Mouse (Mus musculus): ENCODE measurements around the gene Frmd8.
"Not testable (repeated sequence)": the region's sequence is repeated elsewhere in the genome, so short reads cannot be mapped to it uniquely, and the experiment has no call there.

Frmd8 gene

DNA sequence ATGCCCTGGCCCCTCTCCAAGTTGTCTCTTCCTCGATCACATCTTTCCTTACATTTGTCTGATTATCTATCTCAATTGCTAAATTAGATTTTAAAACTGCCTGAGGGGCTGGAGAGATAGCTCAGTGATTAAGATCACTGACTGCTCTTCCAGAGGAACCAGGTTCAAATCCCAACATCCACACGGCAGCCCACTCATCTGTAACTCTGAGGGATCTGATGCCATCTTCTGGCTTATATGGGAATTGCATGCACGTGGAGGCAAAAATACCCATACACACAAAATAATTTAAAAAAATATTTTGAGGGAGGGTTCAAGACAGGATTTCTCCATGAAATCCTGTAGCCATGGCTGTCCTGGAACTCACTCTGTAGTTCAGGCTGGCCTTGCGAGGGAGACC, 10.8 kb upstream of the Frmd8 start:
- DNase-seq (ENCODE audit: low spot score): no peak

DNA sequence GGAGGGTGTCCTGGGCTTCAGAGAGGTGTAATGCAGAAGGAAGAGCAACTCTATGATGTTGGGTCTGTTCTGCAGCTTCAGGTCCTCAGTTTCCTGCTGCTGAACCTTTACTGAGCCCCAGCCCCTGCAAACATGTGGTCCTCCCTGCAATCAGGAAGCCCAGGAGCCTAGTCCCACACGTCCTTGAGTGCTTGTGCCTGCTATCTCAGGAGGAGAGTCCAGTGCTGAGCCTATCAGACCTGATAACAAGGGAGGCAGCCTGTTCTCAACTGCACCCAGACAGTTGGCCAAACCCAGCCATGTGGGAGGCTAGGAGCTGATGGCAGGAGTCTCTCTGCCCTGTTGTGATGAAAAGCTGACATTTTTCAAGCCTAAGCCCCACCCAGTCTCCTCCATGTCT, 8.9 kb upstream of the Frmd8 start:
- no peak for DNase-seq (ENCODE audit: low spot score)

DNA sequence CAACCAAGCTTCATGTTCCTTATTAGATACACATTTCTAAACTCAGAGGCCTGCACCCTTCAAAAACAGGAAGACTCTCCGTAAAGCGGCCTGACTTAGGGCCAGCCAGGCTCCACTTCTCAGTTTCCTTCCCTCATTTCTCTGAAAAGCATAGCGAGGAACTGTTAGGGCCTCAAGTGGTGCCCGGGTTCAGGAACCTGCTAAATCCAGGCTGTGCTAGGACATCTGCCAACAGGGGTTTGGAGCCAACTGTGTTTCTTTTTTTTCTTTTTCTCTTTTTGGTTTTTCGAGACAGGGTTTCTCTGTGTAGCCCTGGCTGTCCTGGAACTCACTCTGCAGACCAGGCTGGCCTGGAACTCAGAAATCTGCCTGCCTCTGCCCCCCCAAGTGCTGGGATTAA, 7.0 kb upstream of the Frmd8 start:
- DNase-seq (ENCODE audit: low spot score): not testable (repeated sequence)

DNA sequence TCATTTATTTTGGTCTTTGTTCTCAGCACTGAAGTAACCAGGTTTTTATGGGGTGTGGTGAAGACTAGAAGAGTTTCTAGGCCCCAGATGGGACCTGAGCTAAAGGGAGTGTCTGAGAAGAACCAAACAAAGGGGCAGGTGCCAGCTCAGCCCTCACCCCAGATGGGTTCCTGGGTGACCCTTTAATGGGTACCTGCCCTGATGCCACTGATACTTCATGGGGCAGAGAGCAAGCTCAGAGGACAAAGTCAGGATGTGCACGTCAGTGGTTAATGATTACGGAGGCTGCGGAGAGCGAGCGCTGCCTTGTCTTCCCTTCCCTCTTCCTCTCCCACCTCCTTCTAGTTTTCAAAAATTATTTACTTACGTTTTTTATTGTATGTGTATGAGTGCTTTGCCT, 6.1 kb upstream of the Frmd8 start:
- DNase-seq (ENCODE audit: low spot score): no peak

DNA sequence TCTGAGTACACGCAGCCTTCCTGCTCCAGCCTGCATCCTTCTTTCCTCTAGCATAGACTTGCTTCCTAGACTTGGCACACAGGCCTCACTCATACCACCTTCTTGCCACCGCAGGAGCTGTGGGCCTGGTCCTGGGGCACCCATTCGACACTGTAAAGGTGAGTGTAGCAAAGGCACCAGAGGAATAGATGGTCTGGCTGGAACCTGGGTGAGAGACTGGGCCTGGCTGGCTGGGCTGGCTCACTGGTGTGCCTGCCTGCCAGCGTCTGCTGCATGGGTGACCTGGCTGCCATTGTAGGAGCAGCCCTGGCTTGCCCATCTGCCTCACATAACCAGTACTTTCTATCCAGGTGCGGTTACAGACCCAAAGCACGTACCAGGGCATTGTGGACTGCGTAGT, 4.7 kb upstream of the Frmd8 start:
- no peak for DNase-seq (ENCODE audit: low spot score)

DNA sequence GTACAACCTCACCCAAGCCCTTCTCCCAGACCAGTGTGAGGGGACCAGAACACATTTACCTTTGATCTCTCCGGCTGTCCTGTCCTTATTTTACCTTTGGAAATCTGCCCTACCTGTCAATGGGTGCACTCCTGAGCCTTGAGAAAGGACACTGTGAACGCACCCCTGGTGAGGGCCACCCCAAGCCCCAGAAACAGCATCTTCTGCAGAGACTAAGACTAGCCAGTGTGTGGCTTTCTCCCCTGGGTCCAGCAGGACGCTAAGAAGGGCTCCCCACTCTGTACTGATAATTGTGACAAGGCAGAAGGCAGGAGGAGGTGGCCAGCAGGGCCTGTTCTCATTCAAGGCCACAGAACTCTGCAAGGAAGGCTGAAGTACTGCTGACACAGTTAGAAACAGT, 3.8 kb upstream of the Frmd8 start:
- no peak for DNase-seq (ENCODE audit: low spot score)

DNA sequence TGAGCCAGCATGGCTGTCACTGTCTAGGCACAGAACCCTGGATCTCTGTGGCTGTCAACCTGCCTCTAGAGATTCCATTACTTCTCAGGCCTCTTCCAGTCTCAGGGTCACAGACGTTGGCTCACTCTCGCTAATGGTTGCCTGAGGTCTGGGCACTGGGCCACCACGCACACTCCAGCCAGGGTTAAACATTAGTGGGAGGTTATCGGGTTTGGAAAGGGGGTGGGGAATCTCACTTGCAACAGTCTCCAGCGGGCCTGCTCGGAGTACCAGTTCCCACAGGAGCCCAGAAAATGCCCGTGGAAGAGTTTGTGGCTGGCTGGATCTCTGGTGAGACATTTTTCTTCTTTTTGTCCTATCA, 3.3 kb upstream of the Frmd8 start:
- DNase-seq (ENCODE audit: low spot score): no peak

DNA sequence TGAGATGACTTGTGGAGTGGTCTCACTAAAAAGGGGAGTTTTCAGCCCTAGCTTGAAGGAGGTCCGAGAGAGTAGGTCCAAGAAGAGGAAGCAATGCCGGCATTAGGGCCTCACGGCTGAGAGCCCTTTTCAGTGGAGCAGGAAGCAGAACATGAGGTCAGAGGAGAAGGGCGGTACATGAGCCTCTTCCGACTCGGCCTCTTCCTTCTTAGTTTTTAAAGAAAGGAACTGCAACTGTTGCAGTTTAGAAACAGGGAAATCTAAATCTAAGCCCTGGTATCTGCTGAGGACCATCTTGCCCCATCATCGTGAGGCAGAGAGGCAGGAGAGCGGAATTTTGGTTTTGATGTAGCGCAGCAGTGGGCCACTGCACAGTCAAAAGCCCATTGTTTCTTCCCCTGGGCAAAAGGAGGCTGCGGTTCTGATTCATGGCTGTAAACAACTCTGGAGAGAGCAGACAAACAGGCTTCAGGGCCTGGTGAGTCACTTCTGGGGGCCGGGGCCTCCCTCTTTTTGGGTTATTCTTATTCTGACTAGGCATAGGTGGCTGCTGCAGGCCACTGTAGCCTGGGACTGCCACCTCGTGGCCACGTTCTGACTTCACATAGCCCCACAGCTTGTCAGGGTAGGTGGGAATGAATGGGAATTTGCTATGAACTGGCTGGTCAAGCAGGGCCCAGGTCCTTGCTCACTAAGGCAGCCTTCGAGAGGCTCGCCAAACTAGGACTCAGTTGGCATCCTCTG, 2.7 kb upstream of the Frmd8 start, which contains the start of gene Slc25a45:
Gene Slc25a45 (plus strand): TSS at position 191 of the 744 bp plus-strand sequence.
- DNase-seq (ENCODE audit: low spot score): peak; percentile 84

DNA sequence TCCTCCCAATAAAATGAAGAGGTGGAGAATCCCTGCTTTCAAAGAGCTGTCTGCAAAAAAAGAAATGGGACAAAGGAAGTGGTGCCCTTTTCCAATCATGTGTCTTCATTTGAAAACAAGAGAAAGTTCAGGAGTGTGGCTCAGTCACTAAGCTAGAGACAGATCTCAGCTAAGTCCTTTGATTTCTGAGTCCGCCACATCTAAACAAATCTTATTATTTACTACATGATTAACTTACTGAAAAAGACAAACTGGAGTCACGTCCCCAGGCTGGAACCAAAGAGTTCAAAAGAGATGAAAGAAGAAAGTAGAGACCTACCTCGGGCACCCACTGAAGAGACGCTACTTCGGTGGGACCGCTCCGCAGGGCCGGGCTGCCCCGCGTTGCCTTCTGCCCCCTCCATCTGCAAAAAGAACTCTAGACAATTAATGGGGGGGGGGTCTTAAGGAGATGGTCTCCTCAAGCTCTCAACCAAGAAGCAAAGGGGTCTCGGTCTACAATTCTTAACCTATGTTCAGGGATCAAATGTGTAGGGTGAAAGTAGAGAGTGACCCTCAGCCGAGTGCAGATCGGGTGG, 594 bp downstream of the Frmd8 start:
- no peak for DNase-seq (ENCODE audit: low spot score)

DNA sequence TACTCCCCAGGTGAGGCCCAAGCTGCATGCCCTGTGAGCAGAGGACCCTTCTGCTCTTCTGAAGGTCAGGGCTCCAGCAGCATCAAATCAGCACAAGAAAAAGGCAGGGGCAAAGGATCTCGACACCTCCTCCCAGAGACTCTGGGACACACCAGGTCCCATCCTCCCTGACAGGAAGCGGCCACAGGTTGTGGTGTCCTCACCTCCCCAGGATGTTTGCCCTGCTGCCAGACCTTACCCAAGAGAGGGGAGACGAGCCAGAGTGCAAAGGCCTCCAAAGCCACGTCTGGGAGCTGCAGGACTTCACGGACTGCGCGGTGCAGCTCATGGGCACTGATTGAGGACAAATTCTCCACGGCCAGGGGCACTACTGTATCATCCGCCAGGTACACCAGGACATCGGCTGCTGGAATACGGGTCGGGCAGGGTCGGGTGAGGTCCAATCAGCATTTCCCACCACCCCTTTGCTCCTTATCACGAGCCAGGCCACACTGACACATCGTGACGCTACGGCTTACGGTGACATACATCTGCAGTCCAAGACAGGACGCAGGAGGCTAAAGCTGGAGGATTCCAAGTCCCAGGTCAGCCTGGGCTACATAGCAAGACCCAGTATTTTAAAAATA, 2.0 kb downstream of the Frmd8 start:
- peak; percentile 39 for DNase-seq (ENCODE audit: low spot score)

DNA sequence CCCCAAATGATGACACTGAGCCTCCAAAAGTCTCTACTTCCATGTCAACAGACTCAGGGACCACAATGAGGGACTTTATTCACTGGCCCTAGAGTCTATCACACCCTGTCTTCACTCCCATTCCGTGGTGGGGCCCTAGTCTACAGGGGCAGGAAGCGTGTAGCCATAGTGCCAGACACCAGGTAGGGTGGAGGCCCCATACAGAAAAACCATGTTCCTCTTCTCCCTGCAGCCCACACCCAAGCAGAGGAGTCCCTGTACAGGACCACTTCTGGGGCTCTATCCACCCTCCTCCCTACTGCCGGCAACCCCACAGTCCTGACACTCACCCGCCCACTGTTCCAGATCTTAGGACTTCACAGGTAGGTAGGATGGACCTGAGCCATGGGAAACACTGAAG, 2.5 kb downstream of the Frmd8 start:
- DNase-seq (ENCODE audit: low spot score): peak; percentile 22

DNA sequence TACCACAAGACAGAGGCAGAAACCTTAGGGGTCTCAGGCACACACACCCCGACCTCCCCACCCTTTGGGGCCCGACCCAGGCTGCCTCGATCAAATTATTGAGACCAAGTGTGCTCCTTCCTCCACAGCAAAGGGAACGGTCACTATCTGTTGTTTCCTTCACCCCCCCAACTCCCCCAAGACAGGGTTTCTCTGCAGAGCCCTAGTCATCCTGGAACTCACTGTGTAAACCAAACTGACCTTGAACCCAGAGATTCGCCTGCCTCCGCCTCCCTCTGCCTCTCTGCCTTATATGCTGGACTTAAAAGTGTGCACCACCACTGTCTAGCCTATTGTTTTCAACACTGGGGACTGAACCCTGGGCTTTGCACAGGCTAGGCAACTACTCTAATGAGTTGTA, 3.4 kb downstream of the Frmd8 start:
- DNase-seq (ENCODE audit: low spot score): no peak

DNA sequence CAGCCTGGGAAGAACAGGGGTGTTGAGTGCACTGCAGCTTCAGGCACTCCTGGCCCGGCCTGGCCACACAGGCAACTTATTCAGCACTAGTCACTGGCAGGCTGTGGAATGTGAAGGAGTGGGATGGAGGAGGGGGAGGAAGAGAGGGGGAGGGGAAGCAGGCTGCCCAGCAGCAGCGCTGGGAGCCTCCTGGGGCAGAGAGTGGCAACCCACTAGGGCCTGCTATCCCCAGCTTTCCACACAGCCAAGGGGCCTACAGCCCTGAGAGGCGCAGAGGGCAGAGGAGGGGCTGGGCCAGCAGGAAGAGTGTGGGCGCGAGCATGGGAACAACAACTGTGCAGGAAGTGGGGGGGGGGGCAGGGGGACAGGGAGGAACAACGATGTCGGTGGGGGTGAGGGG, 3.8 kb downstream of the Frmd8 start:
- DNase-seq (ENCODE audit: low spot score): peak; percentile 41

DNA sequence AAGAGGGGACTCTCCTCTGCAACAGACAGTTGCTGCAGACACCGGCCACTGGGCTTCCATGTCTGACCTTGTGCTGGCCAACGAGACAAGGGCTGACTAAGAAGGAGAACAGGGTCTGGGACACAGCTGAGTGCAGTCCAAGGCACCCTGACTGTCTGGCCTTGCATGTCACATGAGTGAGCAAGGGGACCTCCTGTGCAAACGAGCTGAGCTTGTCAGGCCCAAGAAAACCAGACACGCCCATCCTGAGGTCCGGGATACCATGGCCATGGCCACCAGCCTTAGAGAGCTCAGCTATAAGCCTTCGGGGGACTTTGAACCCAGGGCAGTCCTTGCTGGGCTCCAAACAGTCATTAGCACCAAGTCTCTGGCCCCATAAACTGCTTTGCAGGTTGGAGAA, 7.0 kb downstream of the Frmd8 start:
- DNase-seq (ENCODE audit: low spot score): no peak

DNA sequence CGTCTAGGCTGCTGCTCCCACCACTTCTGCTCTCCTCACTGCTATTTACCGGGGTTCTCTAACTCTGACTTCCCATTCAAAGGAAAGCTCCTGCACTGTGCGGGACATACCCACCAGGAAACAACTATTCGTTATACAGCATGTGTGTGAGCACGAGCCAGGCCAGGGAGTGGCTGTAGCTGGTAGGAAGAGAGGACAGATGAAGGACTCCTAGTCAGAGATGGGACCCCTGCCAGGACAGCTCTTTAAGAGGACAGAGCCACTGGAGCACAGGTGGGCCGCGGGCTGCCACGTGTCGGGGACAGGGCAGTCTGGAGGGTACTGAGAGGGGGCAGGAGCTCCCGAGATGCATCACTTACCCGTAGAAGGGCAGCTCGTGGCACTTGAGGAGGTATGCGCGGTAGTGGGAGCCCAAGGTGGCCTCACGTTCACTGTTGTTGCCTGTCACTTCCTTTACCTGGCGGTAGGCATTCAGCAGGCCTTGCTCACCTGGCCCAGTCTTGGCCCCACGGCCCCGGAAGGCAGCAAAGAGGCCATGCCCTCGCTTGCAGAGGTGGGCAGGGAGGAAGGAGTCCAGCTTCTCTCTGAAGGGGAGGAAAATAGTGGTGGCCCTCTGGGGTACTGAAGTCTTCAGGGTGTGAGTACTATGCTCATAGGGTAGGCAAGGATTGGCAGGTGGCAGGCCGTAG, 10.2 kb downstream of the Frmd8 start:
- DNase-seq (ENCODE audit: low spot score): no peak

DNA sequence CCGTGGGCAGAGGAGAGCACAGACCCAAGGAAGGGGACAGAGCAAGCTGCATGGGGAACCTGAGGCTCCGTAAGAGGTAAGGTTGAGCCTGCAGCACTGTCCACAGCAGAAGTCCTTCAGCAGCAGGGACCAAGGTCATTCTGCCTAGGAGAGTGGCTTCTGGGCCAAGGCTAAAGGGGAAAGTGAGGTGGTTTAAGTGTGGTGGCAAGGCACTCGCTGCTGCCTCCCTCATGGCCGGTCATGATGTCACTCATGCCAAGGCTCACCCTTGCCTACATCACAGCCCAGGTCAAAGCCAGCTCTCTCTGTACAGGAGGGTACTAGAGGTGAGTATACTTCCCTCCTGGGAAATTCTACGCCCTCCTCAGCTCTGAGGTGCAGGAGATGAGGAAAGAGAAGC, 11.3 kb downstream of the Frmd8 start:
- DNase-seq (ENCODE audit: low spot score): no peak

DNA sequence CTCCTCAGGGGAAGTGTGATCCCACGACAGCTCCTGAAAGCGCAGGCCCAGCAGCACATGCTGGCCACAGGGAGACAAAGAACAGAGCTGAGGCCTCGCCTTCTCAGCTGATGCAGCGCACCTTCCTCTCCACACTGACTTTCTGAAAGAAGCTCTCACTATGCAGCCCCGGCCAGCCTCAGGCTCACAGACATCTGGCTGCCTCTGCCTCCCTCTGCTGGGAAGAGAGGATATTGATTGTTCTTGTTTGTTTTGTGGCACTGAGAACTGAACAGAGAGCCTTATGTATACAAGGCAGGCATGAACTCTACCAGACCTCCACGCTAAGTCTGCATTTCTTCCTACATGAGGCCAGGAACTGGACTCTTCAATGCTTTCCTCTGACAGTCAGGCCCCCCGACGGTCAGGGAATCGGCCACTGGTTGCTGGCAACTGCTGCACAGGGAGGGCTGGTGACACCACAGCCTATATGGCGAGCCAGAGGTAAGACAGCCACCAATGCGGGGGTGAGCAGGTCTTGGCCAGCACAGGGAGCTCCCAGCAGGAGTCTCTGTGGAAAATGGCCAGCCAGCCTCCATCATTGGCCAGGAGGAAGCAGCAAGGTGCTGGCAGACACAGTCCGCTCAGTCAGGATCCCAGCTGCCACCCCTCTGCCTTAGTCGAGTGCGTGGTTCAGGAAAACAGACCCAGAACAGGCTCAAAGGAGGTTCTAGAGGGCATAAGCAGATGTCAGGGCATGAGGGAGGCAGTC, 12.6 kb downstream of the Frmd8 start:
- no peak for DNase-seq (ENCODE audit: low spot score)

DNA sequence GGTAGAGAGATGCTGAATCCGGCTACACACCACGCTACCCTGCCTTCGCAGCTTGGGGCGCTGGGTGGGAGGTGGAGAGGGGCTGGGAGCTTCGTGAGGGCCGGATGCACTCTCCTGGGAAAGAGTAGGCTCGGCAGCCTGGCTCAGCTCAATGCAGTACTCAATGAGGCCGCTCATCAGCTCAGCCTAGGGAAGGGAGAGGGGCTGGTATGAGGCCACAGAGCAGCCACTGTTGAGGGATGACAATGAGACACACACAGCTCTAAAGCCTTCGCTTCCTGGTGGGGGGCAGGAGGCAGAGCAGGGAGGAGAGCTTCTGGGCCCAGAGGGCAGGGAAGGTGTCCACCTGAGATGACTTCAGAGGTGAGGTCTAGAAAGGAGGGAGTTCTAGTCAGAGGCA, 18.5 kb downstream of the Frmd8 start:
- no peak for DNase-seq (ENCODE audit: low spot score)

DNA sequence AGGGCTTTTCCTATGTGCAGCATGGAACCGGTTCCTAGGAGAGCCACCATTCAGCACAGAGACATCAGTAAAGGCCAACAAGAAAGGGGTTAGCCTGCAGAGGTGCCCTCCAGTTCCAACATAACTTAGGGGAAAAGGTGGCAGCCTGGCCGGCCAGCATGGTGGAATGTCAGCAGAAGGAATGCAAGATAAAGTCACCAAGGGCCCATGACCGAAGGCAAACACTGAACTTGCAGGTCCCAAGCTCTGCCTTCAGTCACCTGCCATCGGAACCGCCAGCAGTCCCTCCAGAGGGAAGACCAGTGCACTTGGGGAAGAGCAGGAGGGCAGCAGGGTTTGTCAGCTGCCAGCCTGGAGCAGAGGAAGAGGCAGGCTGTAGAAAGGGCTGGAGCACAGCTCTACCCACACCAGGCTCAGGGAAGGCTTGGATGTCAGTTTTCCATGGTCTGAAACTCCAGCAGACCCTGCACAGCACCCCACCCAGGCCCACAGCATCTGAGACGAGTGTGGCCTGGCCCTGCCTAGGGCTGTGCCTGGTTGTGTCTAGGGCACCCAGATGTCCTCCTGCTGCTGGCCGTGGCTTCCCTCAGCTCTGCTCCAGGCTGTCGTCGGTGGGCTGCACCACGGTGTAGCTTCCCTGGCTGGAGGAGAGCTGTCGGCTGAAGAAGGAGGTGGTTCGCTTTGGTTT, 22.9 kb downstream of the Frmd8 start:
- no peak for DNase-seq (ENCODE audit: low spot score)

DNA sequence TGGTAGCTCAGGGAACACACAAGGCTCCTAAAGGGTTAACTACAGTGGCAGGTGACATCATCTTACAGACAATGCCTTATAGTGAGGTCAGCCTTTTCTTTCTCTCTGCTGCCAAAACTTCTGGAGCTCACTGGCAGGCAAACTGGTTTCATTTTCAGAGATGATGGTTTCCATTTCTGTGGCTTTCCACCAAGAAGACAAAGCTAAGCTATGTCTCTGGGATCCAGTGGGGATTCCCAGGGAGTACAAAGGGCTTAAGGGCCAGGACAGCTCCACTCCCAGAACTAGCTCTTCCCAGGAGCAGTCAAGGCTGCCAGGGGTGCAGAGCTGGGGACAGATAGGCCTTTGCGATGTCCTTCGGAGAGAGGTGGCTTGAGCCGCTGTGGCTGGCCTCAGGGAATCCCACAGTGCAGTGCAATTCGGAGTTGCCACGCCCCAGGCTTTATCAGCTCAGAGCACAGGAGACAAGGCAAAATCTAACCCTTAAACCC, 23.5 kb downstream of the Frmd8 start:
- DNase-seq (ENCODE audit: low spot score): no peak

DNA sequence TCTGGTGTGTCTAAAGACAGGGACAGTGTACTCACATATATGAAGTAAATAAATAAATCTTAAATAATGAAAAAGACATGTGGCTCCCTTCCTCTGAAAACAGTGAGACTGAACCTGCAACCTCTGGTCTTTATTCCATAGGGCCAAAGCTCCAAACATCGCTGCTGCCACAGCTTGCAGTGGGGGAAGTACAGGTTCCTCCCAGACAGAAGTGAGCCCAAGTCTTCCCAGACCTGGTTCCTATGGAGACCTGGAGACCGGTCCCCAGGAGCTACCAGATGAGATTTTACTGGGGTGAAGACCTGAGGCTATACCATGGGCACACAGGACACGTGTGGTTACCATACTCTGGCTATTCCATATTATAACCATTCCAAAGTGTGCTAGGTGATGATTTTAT, 24.2 kb downstream of the Frmd8 start:
- DNase-seq (ENCODE audit: low spot score): no peak

Data from T-cell, adult 2 months (primary cell).